Mouse (Mus musculus) R1 (cell line): ENCODE measurements around the gene Pla2r1.
A peak's percentile ranks its signal among the peaks of the same experiment; 100 is the strongest.

ENCODE experiments used
- DNase-seq: peaks from one replicate; pipeline ENCODE4 v3.0.0-alpha.2; 2018; ENCODE audit warnings: low read depth, low spot score

Gene Pla2r1

GRCm38 (mm10) chr2:60405431-60405830 lies 147.7 kb downstream of the Pla2r1 start:
- no peak for DNase-seq

- no peak for DNase-seq
These were observed 148.3 kb downstream of the Pla2r1 start for GRCm38 (mm10) chr2:60404763-60405162.

- DNase-seq: no peak
These were observed 151.4 kb downstream of the Pla2r1 start for GRCm38 (mm10) chr2:60401694-60402093.

GRCm38 (mm10) chr2:60393786-60394185 lies 159.3 kb downstream of the Pla2r1 start:
- no peak for DNase-seq

GRCm38 (mm10) chr2:60392286-60392685 lies 160.8 kb downstream of the Pla2r1 start:
- no peak for DNase-seq

- no peak for DNase-seq
These were observed 165.7 kb downstream of the Pla2r1 start for GRCm38 (mm10) chr2:60387363-60387762.

- DNase-seq: no peak
These were observed 166.3 kb downstream of the Pla2r1 start for GRCm38 (mm10) chr2:60386835-60387234.

GRCm38 (mm10) chr2:60384763-60385085 lies 168.4 kb downstream of the Pla2r1 start:
- DNase-seq: no peak

- peak; percentile 53 for DNase-seq
These were observed 168.9 kb downstream of the Pla2r1 start for GRCm38 (mm10) chr2:60384083-60384762.

- peak; percentile 95 for DNase-seq
These were observed 170.0 kb downstream of the Pla2r1 start, which contains the start of gene Ly75 for GRCm38 (mm10) chr2:60382858-60383669. Gene Ly75, minus strand, starts transcription at chr2:60383303.

GRCm38 (mm10) chr2:60382346-60382745 lies 170.8 kb downstream of the Pla2r1 start:
- no peak for DNase-seq

GRCm38 (mm10) chr2:60377260-60377659 lies 175.8 kb downstream of the Pla2r1 start:
- DNase-seq: no peak

GRCm38 (mm10) chr2:60375608-60376107 lies 177.4 kb downstream of the Pla2r1 start:
- DNase-seq: no peak

GRCm38 (mm10) chr2:60375126-60375525 lies 178.0 kb downstream of the Pla2r1 start:
- peak; percentile 53 for DNase-seq

- no peak for DNase-seq
These were observed 182.9 kb downstream of the Pla2r1 start for GRCm38 (mm10) chr2:60370188-60370587.

- no peak for DNase-seq
These were observed 183.7 kb downstream of the Pla2r1 start for GRCm38 (mm10) chr2:60369454-60369853.

GRCm38 (mm10) chr2:60367871-60368270 lies 185.2 kb downstream of the Pla2r1 start:
- DNase-seq: no peak
